In the genomic region with DNA sequence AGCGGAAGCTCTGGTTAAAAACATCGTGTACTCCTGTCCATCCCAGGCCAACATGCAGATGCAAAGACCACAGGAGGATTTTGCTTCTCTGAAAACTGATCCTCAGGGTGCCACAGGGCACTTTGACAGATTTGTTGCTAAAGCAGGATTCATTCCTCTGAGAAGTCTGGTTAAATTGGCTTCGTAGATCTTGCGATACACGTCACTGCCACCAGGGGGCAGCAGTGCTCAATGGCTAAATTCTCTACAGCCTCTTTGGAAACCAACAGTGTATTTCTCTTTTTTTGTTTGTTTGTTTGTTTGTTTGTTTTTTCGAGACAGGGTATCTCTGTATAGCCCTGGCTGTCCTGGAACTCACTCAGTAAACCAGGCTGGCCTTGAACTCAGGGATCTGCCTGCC, we compare ENCODE assay signal across 8 mouse cellular contexts. TPM values are rescaled to one million over a fixed set of nuclear protein-coding genes. Genes with fewer than 3 reads are reported as not detected.
A peak's percentile ranks its signal among the peaks of the same experiment; 100 is the strongest.
DNase-seq lines count a peak whose midpoint lies in the region; ATAC-seq lines count a peak whose summit lies in the region.

No protein-coding gene starts in this region.

- no peak overlapping the region for H3K9ac ChIP-seq in kidney, embryonic 14.5 days (ENCODE audit: low read depth, low read length)
- H3K9ac ChIP-seq in hindbrain, embryonic 16.5 days (ENCODE audit: low read depth, low read length), result no peak overlapping the region; the same call in 1 of the 2 replicates
- H3K9ac ChIP-seq in neural tube, embryonic 11.5 days (ENCODE audit: low read length), result no peak overlapping the region

- no peak overlapping the region for H3K27ac ChIP-seq in kidney, embryonic 14.5 days (ENCODE audit: low read depth, low read length)
- no peak overlapping the region for H3K27ac ChIP-seq in embryonic facial prominence, embryonic 10.5 days (replicated peaks)
- no peak overlapping the region for H3K27ac ChIP-seq in hindbrain, embryonic 16.5 days (ENCODE audit: low read depth, low read length)
- H3K27ac ChIP-seq in limb, embryonic 10.5 days, result no peak overlapping the region
- no peak overlapping the region for H3K27ac ChIP-seq in neural tube, embryonic 11.5 days (ENCODE audit: low read depth, low read length)

- no peak overlapping the region for H3K4me3 ChIP-seq in kidney, embryonic 14.5 days (ENCODE audit: low read length)
- no peak overlapping the region for H3K4me3 ChIP-seq in embryonic facial prominence, embryonic 10.5 days
- H3K4me3 ChIP-seq in hindbrain, embryonic 16.5 days (ENCODE audit: low read length), result no peak overlapping the region
- no peak overlapping the region for H3K4me3 ChIP-seq in limb, embryonic 10.5 days
- H3K4me3 ChIP-seq in neural tube, embryonic 11.5 days (ENCODE audit: low read depth, low read length), result no peak overlapping the region

- WGBS in kidney, embryonic 14.5 days, result 17% methylated on average over 6 of the region's 6 CpGs
- 19% methylated on average over 6 of the region's 6 CpGs for WGBS in embryonic facial prominence, embryonic 10.5 days
- 16% methylated on average over 6 of the region's 6 CpGs for WGBS in hindbrain, embryonic 16.5 days
- WGBS in limb, embryonic 10.5 days, result 17% methylated on average over 6 of the region's 6 CpGs
- 18% methylated on average over 6 of the region's 6 CpGs for WGBS in neural tube, embryonic 11.5 days

- H3K4me2 ChIP-seq in kidney, embryonic 14.5 days (replicated peaks; ENCODE audit: low read depth, low read length), result no peak overlapping the region
- H3K4me2 ChIP-seq in hindbrain, embryonic 16.5 days (ENCODE audit: low read length), result no peak overlapping the region
- no peak overlapping the region for H3K4me2 ChIP-seq in neural tube, embryonic 11.5 days (ENCODE audit: low read depth)

- no peak for ATAC-seq in kidney, embryonic 14.5 days (ENCODE audit: low FRiP score, low TSS enrichment)
- 0 out of 2 replicates have a peak, but pooled peaks have one; percentile 37 for ATAC-seq in hindbrain, embryonic 16.5 days
- no peak for ATAC-seq in neural tube, embryonic 11.5 days (ENCODE audit: insufficient read depth, low FRiP score, low TSS enrichment)

- DNase-seq in kidney, adult 18-20 months, result peak; percentile 81
- DNase-seq in adrenal gland, postnatal 25 days, result peak; percentile 81
- peak; percentile 78 for DNase-seq in embryonic facial prominence, embryonic 10.5 days (ENCODE audit: low spot score)
- DNase-seq in limb, embryonic 10.5 days (ENCODE audit: low spot score), result peak; percentile 89
- DNase-seq in neural tube, embryonic 11.5 days (ENCODE audit: low spot score), result peak; percentile 83
- DNase-seq in thymus, postnatal 0 days (ENCODE audit: low spot score), result peak; percentile 83

- H3K9me3 ChIP-seq in kidney, embryonic 14.5 days (ENCODE audit: control insufficient read depth, low read length), result no peaks in the 10 kb centered on the region
- no peaks in the 10 kb centered on the region for H3K9me3 ChIP-seq in embryonic facial prominence, embryonic 10.5 days
- no peaks in the 10 kb centered on the region for H3K9me3 ChIP-seq in hindbrain, embryonic 16.5 days (ENCODE audit: control insufficient read depth, low read length)
- no peaks in the 10 kb centered on the region for H3K9me3 ChIP-seq in limb, embryonic 10.5 days (replicated peaks)
- H3K9me3 ChIP-seq in neural tube, embryonic 11.5 days (ENCODE audit: control insufficient read depth, low read length), result no peaks in the 10 kb centered on the region

- H3K36me3 ChIP-seq in kidney, embryonic 14.5 days (ENCODE audit: control insufficient read depth, insufficient read depth, low read length), result peaks cover 8% of the 10 kb centered on the region; the same call in 1 of the 2 replicates
- peaks cover 21% of the 10 kb centered on the region for H3K36me3 ChIP-seq in embryonic facial prominence, embryonic 10.5 days (replicated peaks)
- H3K36me3 ChIP-seq in hindbrain, embryonic 16.5 days (ENCODE audit: control insufficient read depth, insufficient read depth, low read length), result no peaks in the 10 kb centered on the region
- H3K36me3 ChIP-seq in limb, embryonic 10.5 days, result peaks cover 15% of the 10 kb centered on the region
- no peaks in the 10 kb centered on the region for H3K36me3 ChIP-seq in neural tube, embryonic 11.5 days (ENCODE audit: control insufficient read depth, insufficient read depth, low read length)

- no peaks in the 10 kb centered on the region for H3K4me1 ChIP-seq in kidney, embryonic 14.5 days (ENCODE audit: control insufficient read depth, insufficient read depth, low read length)
- peaks cover 24% of the 10 kb centered on the region for H3K4me1 ChIP-seq in embryonic facial prominence, embryonic 10.5 days
- H3K4me1 ChIP-seq in hindbrain, embryonic 16.5 days (ENCODE audit: control insufficient read depth, insufficient read depth, low read depth, low read length), result no peaks in the 10 kb centered on the region
- peaks cover 8% of the 10 kb centered on the region; the same call in 1 of the 2 replicates for H3K4me1 ChIP-seq in limb, embryonic 10.5 days
- H3K4me1 ChIP-seq in neural tube, embryonic 11.5 days (ENCODE audit: control insufficient read depth, insufficient read depth, low read length), result peaks cover 2% of the 10 kb centered on the region; the same call in 1 of the 2 replicates

- H3K27me3 ChIP-seq in kidney, embryonic 14.5 days (ENCODE audit: control insufficient read depth, insufficient read depth, low read length), result no peaks in the 10 kb centered on the region
- no peaks in the 10 kb centered on the region for H3K27me3 ChIP-seq in embryonic facial prominence, embryonic 10.5 days (replicated peaks; ENCODE audit: low read depth, poor library complexity, severe bottlenecking)
- no peaks in the 10 kb centered on the region for H3K27me3 ChIP-seq in hindbrain, embryonic 16.5 days (replicated peaks; ENCODE audit: control insufficient read depth, insufficient read depth, low read length)
- no peaks in the 10 kb centered on the region for H3K27me3 ChIP-seq in limb, embryonic 10.5 days (ENCODE audit: low read depth, poor library complexity, severe bottlenecking)
- H3K27me3 ChIP-seq in neural tube, embryonic 11.5 days (ENCODE audit: control insufficient read depth, insufficient read depth, low read length), result no peaks in the 10 kb centered on the region

RNA-seq across cellular contexts. Expression of a gene that starts 7.9 kb away (rescaled TPM):
- polyA plus RNA-seq in kidney, embryonic 14.5 days (2014; fragmentation: Nextera tagmentation; extraction: Ambion mirVana), result 75.6 and 76.3 TPM in 2 replicates
- total RNA-seq in adrenal gland, postnatal 25 days (2021), result 131 and 151 TPM in 2 replicates
- polyA plus RNA-seq in embryonic facial prominence, embryonic 10.5 days (2016; fragmentation: Nextera tagmentation; extraction: Ambion mirVana), result 90.9 and 92.2 TPM in 2 replicates
- 95.8 and 104 TPM in 2 replicates for polyA plus RNA-seq in hindbrain, embryonic 16.5 days (2015; fragmentation: Nextera tagmentation; extraction: Ambion mirVana)
- polyA plus RNA-seq in limb, embryonic 10.5 days (2016; fragmentation: Nextera tagmentation; extraction: Ambion mirVana), result 66.2 and 83.5 TPM in 2 replicates
- polyA plus RNA-seq in neural tube, embryonic 11.5 days (2014; fragmentation: Nextera tagmentation; extraction: Ambion mirVana), result 76.0 and 77.0 TPM in 2 replicates
- polyA plus RNA-seq in thymus, postnatal 0 days (2015; fragmentation: Nextera tagmentation; extraction: Ambion mirVana), result 210 and 221 TPM in 2 replicates

RNA-seq across cellular contexts. Expression of a gene that starts 8.3 kb away (rescaled TPM):
- polyA plus RNA-seq in kidney, embryonic 14.5 days (2014; fragmentation: Nextera tagmentation; extraction: Ambion mirVana), result 5.7 and 7.9 TPM in 2 replicates
- 11.4 and 11.5 TPM in 2 replicates for total RNA-seq in adrenal gland, postnatal 25 days (2021)
- polyA plus RNA-seq in embryonic facial prominence, embryonic 10.5 days (2016; fragmentation: Nextera tagmentation; extraction: Ambion mirVana), result 9.0 and 9.9 TPM in 2 replicates
- 16.8 and 19.4 TPM in 2 replicates for polyA plus RNA-seq in hindbrain, embryonic 16.5 days (2015; fragmentation: Nextera tagmentation; extraction: Ambion mirVana)
- polyA plus RNA-seq in limb, embryonic 10.5 days (2016; fragmentation: Nextera tagmentation; extraction: Ambion mirVana), result 7.0 and 9.9 TPM in 2 replicates
- polyA plus RNA-seq in neural tube, embryonic 11.5 days (2014; fragmentation: Nextera tagmentation; extraction: Ambion mirVana), result 7.8 and 8.3 TPM in 2 replicates
- polyA plus RNA-seq in thymus, postnatal 0 days (2015; fragmentation: Nextera tagmentation; extraction: Ambion mirVana), result 30.0 and 34.5 TPM in 2 replicates

RNA-seq across cellular contexts. Expression of a gene that starts 21.5 kb away (rescaled TPM):
- 9.0 and 10.7 TPM in 2 replicates for polyA plus RNA-seq in kidney, embryonic 14.5 days (2014; fragmentation: Nextera tagmentation; extraction: Ambion mirVana)
- total RNA-seq in adrenal gland, postnatal 25 days (2021), result not detected in 2 replicates
- 0.28 and 0.34 TPM in 2 replicates for polyA plus RNA-seq in embryonic facial prominence, embryonic 10.5 days (2016; fragmentation: Nextera tagmentation; extraction: Ambion mirVana)
- polyA plus RNA-seq in hindbrain, embryonic 16.5 days (2015; fragmentation: Nextera tagmentation; extraction: Ambion mirVana), result 0.34 and 0.46 TPM in 2 replicates
- polyA plus RNA-seq in limb, embryonic 10.5 days (2016; fragmentation: Nextera tagmentation; extraction: Ambion mirVana), result 0.23 and 0.25 TPM in 2 replicates
- 0.11 and 0.22 TPM in 2 replicates for polyA plus RNA-seq in neural tube, embryonic 11.5 days (2014; fragmentation: Nextera tagmentation; extraction: Ambion mirVana)
- 206 and 207 TPM in 2 replicates for polyA plus RNA-seq in thymus, postnatal 0 days (2015; fragmentation: Nextera tagmentation; extraction: Ambion mirVana)

RNA-seq across cellular contexts. Expression of a gene that starts 30.5 kb away (rescaled TPM):
- 487 and 524 TPM in 2 replicates for polyA plus RNA-seq in kidney, embryonic 14.5 days (2014; fragmentation: Nextera tagmentation; extraction: Ambion mirVana)
- 91.7 and 92.8 TPM in 2 replicates for total RNA-seq in adrenal gland, postnatal 25 days (2021)
- 592 and 614 TPM in 2 replicates for polyA plus RNA-seq in embryonic facial prominence, embryonic 10.5 days (2016; fragmentation: Nextera tagmentation; extraction: Ambion mirVana)
- polyA plus RNA-seq in hindbrain, embryonic 16.5 days (2015; fragmentation: Nextera tagmentation; extraction: Ambion mirVana), result 1,336 TPM in 2 replicates
- polyA plus RNA-seq in limb, embryonic 10.5 days (2016; fragmentation: Nextera tagmentation; extraction: Ambion mirVana), result 483 and 492 TPM in 2 replicates
- 870 and 877 TPM in 2 replicates for polyA plus RNA-seq in neural tube, embryonic 11.5 days (2014; fragmentation: Nextera tagmentation; extraction: Ambion mirVana)
- polyA plus RNA-seq in thymus, postnatal 0 days (2015; fragmentation: Nextera tagmentation; extraction: Ambion mirVana), result 603 and 612 TPM in 2 replicates

RNA-seq across cellular contexts. Expression of a gene that starts 43.4 kb away (rescaled TPM):
- 0.14 and 0.33 TPM in 2 replicates for polyA plus RNA-seq in kidney, embryonic 14.5 days (2014; fragmentation: Nextera tagmentation; extraction: Ambion mirVana)
- total RNA-seq in adrenal gland, postnatal 25 days (2021), result 0.21 TPM in 1 of 2 replicates, not detected in the other
- 0.15 TPM in 1 of 2 replicates, not detected in the other for polyA plus RNA-seq in embryonic facial prominence, embryonic 10.5 days (2016; fragmentation: Nextera tagmentation; extraction: Ambion mirVana)
- polyA plus RNA-seq in hindbrain, embryonic 16.5 days (2015; fragmentation: Nextera tagmentation; extraction: Ambion mirVana), result 0.15 TPM in 1 of 2 replicates, not detected in the other
- 0.18 and 0.26 TPM in 2 replicates for polyA plus RNA-seq in limb, embryonic 10.5 days (2016; fragmentation: Nextera tagmentation; extraction: Ambion mirVana)
- 0.12 TPM in 1 of 2 replicates, not detected in the other for polyA plus RNA-seq in neural tube, embryonic 11.5 days (2014; fragmentation: Nextera tagmentation; extraction: Ambion mirVana)
- 0.89 and 1.1 TPM in 2 replicates for polyA plus RNA-seq in thymus, postnatal 0 days (2015; fragmentation: Nextera tagmentation; extraction: Ambion mirVana)

Comparison
In these comparisons a context has a peak if more than half of its experiments do, and no peak if none do; other contexts are left out.
1. RNA of a gene that starts 21.5 kb away (polyA plus RNA-seq): 206 to 207 TPM in thymus, postnatal 0 days; 9.0 to 10.7 TPM in kidney, embryonic 14.5 days, 0.34 to 0.46 TPM in hindbrain, embryonic 16.5 days, 0.28 to 0.34 TPM in embryonic facial prominence, embryonic 10.5 days, 0.23 to 0.25 TPM in limb, embryonic 10.5 days and 0.11 to 0.22 TPM in neural tube, embryonic 11.5 days; every median in the first group is over 10 times any median in the second.
2. Peak in every context shown above with its lines, with median percentiles within 50 percentile points of each other: DNase-seq.